Mouse (Mus musculus): ENCODE measurements around the gene Eme2.

- TF ChIP-seq CTCF (IDR thresholded peaks at IDR 0.05; ENCODE audit: control insufficient read depth, insufficient read depth, insufficient read length), result no peak
- TF ChIP-seq MYOD1 (IDR thresholded peaks at IDR 0.05; ENCODE audit: control insufficient read depth, insufficient read length, low read depth), result no peak
Measured at GRCm38 (mm10) chr17:24842631-24843030, 52.3 kb downstream of the Eme2 start.

Measured in C2C12 (cell line).